Mouse (Mus musculus) kidney, embryonic 14.5 days (tissue): ENCODE data around the gene Tbxas1. TPM values are rescaled to one million over a fixed set of nuclear protein-coding genes. Genes with fewer than 3 reads are reported as not detected.
A peak's percentile ranks its signal among the peaks of the same experiment; 100 is the strongest.

Experiments
- ATAC-seq: fragments of 200-750 bp; cut with Nextera tagmentation; 2 replicates; pipeline ENCODE4 v1.8.0; 2017; ENCODE audit warnings: moderate number of reproducible peaks, mild to moderate bottlenecking, moderate TSS enrichment, moderate library complexity; ENCODE audit not compliant: low FRiP score, low TSS enrichment
- H3K27ac ChIP-seq: fragments of 300-500 bp; sonication (generic); 2 replicates; pipeline ENCODE4 v1.5.1; 2014; ENCODE audit warnings: low read depth, mild to moderate bottlenecking, low read length, moderate library complexity, mixed read lengths
- H3K27me3 ChIP-seq: fragments of 300-500 bp; sonication (generic); 2 replicates; pipeline ENCODE4 v1.6.1; 2014; ENCODE audit warnings: mild to moderate bottlenecking, low read length; ENCODE audit not compliant: control insufficient read depth, insufficient read depth
- H3K36me3 ChIP-seq: fragments of 300-500 bp; sonication (generic); 2 replicates; pipeline ENCODE4 v1.6.1; 2014; ENCODE audit warnings: low read length, mixed read lengths; ENCODE audit not compliant: control insufficient read depth, insufficient read depth
- H3K4me1 ChIP-seq: fragments of 300-500 bp; sonication (generic); 2 replicates; pipeline ENCODE4 v1.6.1; 2014; ENCODE audit warnings: low read length, mixed read lengths; ENCODE audit not compliant: control insufficient read depth, insufficient read depth
- H3K4me2 ChIP-seq: fragments of 300-500 bp; sonication (generic); replicated peaks from 2 replicates; pipeline ENCODE4 v1.6.1; 2014; ENCODE audit warnings: low read depth, mild to moderate bottlenecking, low read length
- H3K4me3 ChIP-seq: fragments of 300-500 bp; sonication (generic); 2 replicates; pipeline ENCODE4 v1.5.1; 2014; ENCODE audit warnings: mild to moderate bottlenecking, low read length
- H3K9ac ChIP-seq: fragments of 300-500 bp; sonication (generic); 2 replicates; pipeline ENCODE4 v1.6.1; 2014; ENCODE audit warnings: low read depth, mild to moderate bottlenecking, low read length, moderate library complexity
- H3K9me3 ChIP-seq: fragments of 300-500 bp; sonication (generic); 2 replicates; pipeline ENCODE4 v1.6.1; 2016; ENCODE audit warnings: low read length; ENCODE audit not compliant: control insufficient read depth
- WGBS: fragments of 180-500 bp; shearing (Covaris S2); extraction: QIAGEN DNeasy Blood & Tissue Kit; methylation state at CpG from one replicate; pipeline ENCODE4 v1.1.7; 2014; 5-methylcytosine and 5-hydroxymethylcytosine counted together
- polyA plus RNA-seq: library from polyadenylated mRNA; unstranded; fragments of >200 nt; fragmentation: Nextera tagmentation; extraction: Ambion mirVana; gene quantifications from 2 replicates; pipeline ENCODE4 v1.2.1, GENCODE M21; 2014

Gene Tbxas1
- polyA plus RNA-seq, 1 experiment from 2014 or later: 3.3 TPM

DNA sequence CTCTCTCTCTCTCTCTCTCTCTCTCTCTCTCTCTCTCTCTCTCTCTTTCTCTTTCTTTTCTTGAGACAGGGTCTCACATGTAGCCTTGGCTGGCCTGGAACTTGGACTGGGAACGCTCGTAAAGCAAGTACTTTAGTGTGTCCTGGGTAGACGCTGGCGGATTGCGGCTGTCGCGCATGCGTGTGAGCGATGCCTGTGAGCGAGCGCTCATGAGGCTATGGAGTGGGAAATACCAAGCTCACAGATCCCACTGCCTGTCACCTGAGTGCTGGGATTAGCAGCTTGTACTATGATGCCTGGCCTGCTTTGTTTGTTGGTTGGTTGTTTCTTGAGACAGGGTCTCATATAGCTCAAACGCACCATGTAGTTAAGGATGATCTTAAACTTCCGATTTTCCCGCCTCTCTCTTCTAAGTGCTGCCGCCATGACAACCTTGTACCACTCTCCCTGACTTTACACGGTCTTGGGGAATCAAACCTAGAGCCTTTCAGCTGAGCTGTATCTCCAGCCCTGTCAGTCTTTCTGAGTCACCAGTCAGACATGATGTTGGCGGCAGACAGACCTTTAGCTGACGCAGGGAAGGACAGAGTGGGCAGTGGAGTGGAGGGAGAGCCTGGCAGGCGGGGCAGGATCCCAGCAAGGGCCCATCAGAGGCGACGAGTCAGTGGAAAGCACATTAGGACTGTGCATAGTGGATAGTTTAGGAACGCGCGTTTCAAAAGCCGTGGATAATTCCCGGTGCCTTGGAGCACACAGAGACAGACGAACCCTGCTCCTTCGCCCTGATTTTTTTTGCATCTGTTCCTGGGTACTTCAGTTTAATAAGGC, 51.1 kb downstream of the Tbxas1 start:
- Histone ChIP-seq H3K4me2 (peak overlapping the region; percentile 19), H3K9me3 (no peaks in the 10 kb centered on the region), H3K27me3 (no peaks in the 10 kb centered on the region), H3K27ac (no peak overlapping the region), H3K9ac (no peak overlapping the region), H3K36me3 (no peaks in the 10 kb centered on the region), H3K4me3 (no peak overlapping the region; the same call in 1 of the 2 replicates), H3K4me1 (no peaks in the 10 kb centered on the region)
- WGBS: 56% methylated on average over 28 of the region's 28 CpGs
- ATAC-seq: peak; percentile 56

DNA sequence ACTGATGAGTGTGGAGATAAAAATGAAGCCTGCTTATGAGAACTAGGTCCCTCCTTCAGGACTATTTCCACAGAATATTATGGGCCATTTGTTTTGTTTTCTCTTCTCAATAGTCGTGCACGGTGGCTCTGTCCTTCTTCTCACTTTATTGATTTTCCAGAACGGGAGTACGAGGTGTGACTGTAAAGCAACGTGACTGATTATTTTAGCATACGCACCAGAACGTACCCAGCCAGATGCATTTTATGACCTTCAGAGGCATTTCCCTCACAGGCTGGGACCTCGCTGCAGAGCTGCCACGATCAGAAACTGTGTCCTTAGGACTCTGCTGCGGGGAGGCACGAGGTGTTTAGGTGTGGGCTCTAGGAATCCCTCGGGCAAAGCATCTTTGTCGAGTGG, 51.8 kb downstream of the Tbxas1 start:
- H3K4me1 ChIP-seq: no peaks in the 10 kb centered on the region
- peaks cover 3% of the 10 kb centered on the region; the same call in 1 of the 2 replicates for H3K9me3 ChIP-seq
- no peak overlapping the region for H3K4me3 ChIP-seq
- H3K27ac ChIP-seq: no peak overlapping the region
- WGBS: 27% methylated on average over 13 of the region's 13 CpGs
- H3K9ac ChIP-seq: no peak overlapping the region
- H3K4me2 ChIP-seq: no peak overlapping the region
- no peaks in the 10 kb centered on the region for H3K27me3 ChIP-seq
- no peak for ATAC-seq
- H3K36me3 ChIP-seq: no peaks in the 10 kb centered on the region

DNA sequence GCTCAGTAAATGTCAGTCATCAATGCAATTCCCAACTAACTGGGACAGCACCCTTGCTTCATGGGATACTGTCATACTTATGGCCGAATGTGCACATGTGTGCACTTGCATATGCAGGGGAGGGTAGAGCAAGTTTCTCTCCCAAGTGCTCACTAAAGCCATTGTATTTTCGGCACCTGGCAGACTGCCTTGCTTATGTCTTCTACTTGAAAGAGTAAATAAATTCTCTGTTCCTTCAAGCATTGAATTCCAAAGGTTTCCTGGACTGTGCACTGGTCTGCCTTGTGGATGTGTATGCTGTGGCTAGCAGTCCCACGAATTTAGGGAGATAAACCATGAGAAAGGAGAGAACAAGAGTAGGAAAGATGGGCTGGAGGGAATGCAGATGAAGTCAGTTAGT, 53.3 kb downstream of the Tbxas1 start:
- no peak overlapping the region for H3K9ac ChIP-seq
- WGBS: 58% methylated on average over 3 of the region's 3 CpGs
- no peak overlapping the region for H3K4me2 ChIP-seq
- no peaks in the 10 kb centered on the region for H3K4me1 ChIP-seq
- peaks cover 3% of the 10 kb centered on the region; the same call in 1 of the 2 replicates for H3K9me3 ChIP-seq
- no peaks in the 10 kb centered on the region for H3K27me3 ChIP-seq
- no peak overlapping the region for H3K27ac ChIP-seq
- no peaks in the 10 kb centered on the region for H3K36me3 ChIP-seq
- no peak for ATAC-seq
- no peak overlapping the region for H3K4me3 ChIP-seq

DNA sequence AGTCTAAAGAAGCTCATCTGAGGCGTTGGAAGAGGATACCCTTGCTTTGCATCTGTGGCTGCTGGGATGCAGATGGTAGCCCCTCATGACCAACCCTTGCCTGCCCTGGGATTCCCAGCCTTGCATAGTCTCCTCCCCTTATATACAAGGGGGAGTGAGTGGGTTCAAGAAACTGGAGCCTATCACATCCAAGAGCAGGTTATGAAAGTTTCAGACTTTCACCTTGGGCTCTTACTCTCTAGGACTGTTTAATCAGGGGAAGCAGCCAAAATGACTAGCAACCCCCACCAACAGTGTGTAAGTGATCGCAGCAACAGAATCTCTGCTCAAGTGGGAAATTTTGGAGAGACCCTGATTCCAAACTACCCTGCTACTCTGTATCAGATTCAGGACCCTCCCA, 60.8 kb downstream of the Tbxas1 start:
- ATAC-seq: no peak
- H3K4me2 ChIP-seq: no peak overlapping the region
- H3K4me1 ChIP-seq: no peaks in the 10 kb centered on the region
- no peaks in the 10 kb centered on the region for H3K27me3 ChIP-seq
- H3K9me3 ChIP-seq: peaks cover 3% of the 10 kb centered on the region; the same call in 1 of the 2 replicates
- no peaks in the 10 kb centered on the region for H3K36me3 ChIP-seq
- no peak overlapping the region for H3K9ac ChIP-seq
- 59% methylated on average over 2 of the region's 2 CpGs for WGBS
- H3K27ac ChIP-seq: no peak overlapping the region
- no peak overlapping the region for H3K4me3 ChIP-seq

GRCm38 (mm10) chr6:38938421-38938820, 63.2 kb downstream of the Tbxas1 start:
- H3K27ac ChIP-seq: no peak overlapping the region
- no peaks in the 10 kb centered on the region for H3K36me3 ChIP-seq
- no peaks in the 10 kb centered on the region for H3K27me3 ChIP-seq
- no peaks in the 10 kb centered on the region for H3K4me1 ChIP-seq
- peaks cover 3% of the 10 kb centered on the region; the same call in 1 of the 2 replicates for H3K9me3 ChIP-seq
- no peak for ATAC-seq
- no peak overlapping the region for H3K4me3 ChIP-seq
- WGBS: 71% methylated on average over 6 of the region's 6 CpGs
- no peak overlapping the region for H3K9ac ChIP-seq
- no peak overlapping the region for H3K4me2 ChIP-seq

GRCm38 (mm10) chr6:38939096-38939495, 63.9 kb downstream of the Tbxas1 start:
- WGBS: 79% methylated on average over 4 of the region's 4 CpGs
- ATAC-seq: no peak
- H3K27me3 ChIP-seq: no peaks in the 10 kb centered on the region

DNA sequence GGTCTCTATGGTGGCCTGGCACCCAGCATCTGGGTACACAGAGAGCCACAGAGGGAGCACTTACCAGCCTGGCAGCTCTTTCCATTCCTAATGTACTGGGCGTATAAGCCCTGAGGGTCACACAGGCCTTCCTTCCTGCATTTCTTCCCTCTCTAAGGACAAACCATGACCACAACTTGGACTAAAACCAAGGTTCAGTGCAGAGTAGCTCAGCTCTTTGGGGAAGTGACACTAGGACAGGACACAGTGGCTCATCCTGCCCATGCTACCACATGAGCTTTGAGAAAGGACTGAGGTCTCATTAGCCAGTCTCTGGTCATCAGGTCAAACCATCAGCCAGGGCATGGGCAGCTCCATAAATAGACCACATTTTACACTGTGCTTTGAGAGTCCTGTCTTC, 65.8 kb downstream of the Tbxas1 start:
- Histone ChIP-seq H3K27me3 (no peaks in the 10 kb centered on the region), H3K36me3 (no peaks in the 10 kb centered on the region), H3K4me3 (no peak overlapping the region), H3K9me3 (peaks cover 3% of the 10 kb centered on the region; the same call in 1 of the 2 replicates), H3K4me1 (no peaks in the 10 kb centered on the region), H3K9ac (no peak overlapping the region), H3K4me2 (no peak overlapping the region), H3K27ac (no peak overlapping the region)
- WGBS: 91% methylated on average over 1 of the region's 1 CpGs
- ATAC-seq: no peak

More at GRCm38 (mm10) chr6:38939096-38939495, 63.9 kb downstream of the Tbxas1 start:
- Histone ChIP-seq H3K36me3 (no peaks in the 10 kb centered on the region), H3K4me3 (no peak overlapping the region), H3K4me2 (no peak overlapping the region), H3K4me1 (no peaks in the 10 kb centered on the region), H3K9ac (no peak overlapping the region), H3K9me3 (peaks cover 3% of the 10 kb centered on the region; the same call in 1 of the 2 replicates), H3K27ac (no peak overlapping the region)

GRCm38 (mm10) chr6:38942771-38943170, 67.6 kb downstream of the Tbxas1 start:
- 96% methylated on average over 3 of the region's 3 CpGs for WGBS
- Histone ChIP-seq H3K4me1 (no peaks in the 10 kb centered on the region), H3K4me3 (no peak overlapping the region), H3K4me2 (no peak overlapping the region), H3K27me3 (no peaks in the 10 kb centered on the region), H3K9me3 (peaks cover 3% of the 10 kb centered on the region; the same call in 1 of the 2 replicates), H3K36me3 (no peaks in the 10 kb centered on the region), H3K9ac (no peak overlapping the region), H3K27ac (no peak overlapping the region)
- no peak for ATAC-seq

DNA sequence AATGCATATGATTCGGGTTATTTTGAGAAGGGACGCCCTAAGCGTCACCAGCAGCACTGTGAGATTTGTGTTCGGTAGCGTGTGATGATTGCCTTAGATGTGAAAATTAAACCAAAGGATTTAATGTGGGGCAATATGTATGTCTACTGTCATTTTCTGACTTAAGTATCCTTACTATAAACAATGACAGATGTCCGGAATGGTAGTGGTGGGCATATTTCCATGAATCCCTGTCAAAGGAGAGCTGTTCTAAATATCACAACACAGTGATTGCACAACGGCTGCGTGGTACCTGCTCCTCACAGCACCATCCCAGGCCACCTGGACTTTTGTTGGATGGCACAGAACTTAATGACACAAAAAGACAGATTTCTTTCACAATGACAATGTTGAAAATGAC, 69.2 kb downstream of the Tbxas1 start:
- Histone ChIP-seq H3K4me2 (no peak overlapping the region), H3K36me3 (no peaks in the 10 kb centered on the region), H3K4me3 (no peak overlapping the region), H3K27ac (no peak overlapping the region), H3K27me3 (no peaks in the 10 kb centered on the region), H3K9ac (no peak overlapping the region), H3K9me3 (peaks cover 3% of the 10 kb centered on the region; the same call in 1 of the 2 replicates), H3K4me1 (no peaks in the 10 kb centered on the region)
- no peak for ATAC-seq
- 94% methylated on average over 8 of the region's 8 CpGs for WGBS
